Comparison of ENCODE assay signal across 10 mouse cellular contexts in the genomic region with DNA sequence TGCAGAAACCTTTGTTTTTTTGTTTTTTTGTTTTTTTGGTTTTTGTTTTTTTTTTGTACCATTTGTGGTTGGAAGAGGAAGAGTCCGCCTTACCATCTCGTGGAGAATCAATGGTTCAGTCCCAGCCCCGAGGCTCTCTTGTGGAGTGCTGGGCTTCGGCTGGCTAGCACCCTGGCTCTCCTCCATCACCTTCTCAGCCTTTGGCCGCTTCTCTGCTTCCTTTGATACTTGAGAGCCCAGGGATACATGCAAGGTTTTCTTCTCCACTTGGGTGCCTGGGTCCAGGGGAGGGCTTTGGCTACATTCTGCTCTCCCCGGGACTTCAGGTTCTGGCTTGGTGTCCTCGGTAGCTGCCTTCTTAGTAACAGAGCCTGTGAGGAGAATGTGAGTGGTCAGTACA.
"Had no signal": no experiment of that assay in that cellular context is flagged by ENCODE, and none has a peak within 500 bp of the region (broad histone marks: within the 10 kb centered on the region; RNA-seq: fewer than 3 reads in every experiment).

No protein-coding gene starts in this region.

- DNase-seq: liver, postnatal 0 days; lung, adult 2 months; lung, postnatal 14 days; lung, postnatal 36 days; midbrain, embryonic 14.5 days; right cerebral cortex, postnatal 14 days; spleen, adult 18-20 months; thymus, adult 18-20 months; thymus, postnatal 14 days; thymus, postnatal 36 days had no signal
